Mouse (Mus musculus): ENCODE results near the gene Ralgds. TPM values are rescaled to one million over a fixed set of nuclear protein-coding genes. Genes with fewer than 3 reads are reported as not detected.

The Ralgds gene
- polyA plus RNA-seq, 1 experiment, result 49.2 TPM

DNA sequence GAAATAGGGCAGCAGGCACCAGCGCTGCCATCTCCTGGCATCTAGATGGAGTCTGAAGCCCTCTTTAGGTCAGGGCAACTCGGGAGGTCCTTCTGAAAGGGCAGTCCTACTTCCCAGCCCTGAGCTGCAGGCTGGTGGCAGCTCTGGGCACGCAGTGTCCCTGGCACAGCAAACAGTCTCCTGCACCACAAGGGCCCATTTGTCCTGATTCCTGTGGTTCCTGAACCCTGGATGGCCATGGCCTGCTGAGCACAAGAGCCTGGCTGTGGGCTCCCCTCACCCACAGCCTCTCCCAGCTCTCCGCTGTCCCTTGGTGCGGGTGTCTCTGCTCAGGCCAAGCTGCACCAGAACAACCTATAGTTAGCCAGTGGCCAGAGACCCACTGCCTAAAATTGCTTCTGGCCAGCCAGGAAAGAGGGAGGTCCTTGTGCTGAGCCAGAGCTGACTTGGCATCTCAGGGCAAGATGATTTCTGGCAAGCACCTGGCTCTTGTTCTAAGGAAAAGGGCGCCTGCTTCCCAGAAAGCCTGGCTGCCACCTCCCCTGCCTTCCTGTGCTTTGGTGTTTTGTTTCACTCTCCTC is 8.7 kb downstream of the Ralgds start:
- H3K9me3 ChIP-seq (replicated peaks; ENCODE audit: control insufficient read depth, insufficient read depth, low read length, poor library complexity, severe bottlenecking), result no peaks in the 10 kb centered on the region
- H3K27ac ChIP-seq (ENCODE audit: insufficient read depth, low read length), result no peak overlapping the region
- H3K9ac ChIP-seq (ENCODE audit: low read depth, poor library complexity, severe bottlenecking), result no peak overlapping the region
- no peak overlapping the region for H3K4me3 ChIP-seq (ENCODE audit: low read depth, low read length)
- H3K27me3 ChIP-seq (ENCODE audit: control insufficient read depth, insufficient read depth, low read length, poor library complexity, severe bottlenecking), result no peaks in the 10 kb centered on the region
- no peak for TF ChIP-seq POLR2A (IDR thresholded peaks at IDR 0.05; ENCODE audit: insufficient read depth, low read length)
- TF ChIP-seq EP300 (IDR thresholded peaks at IDR 0.05; ENCODE audit: insufficient read depth, low read depth, low read length), result no peak
- no peak for TF ChIP-seq CTCF (IDR thresholded peaks at IDR 0.05; ENCODE audit: low read depth, low read length)
- no peaks in the 10 kb centered on the region for H3K36me3 ChIP-seq (ENCODE audit: control insufficient read depth, insufficient read depth, low read length, poor library complexity, severe bottlenecking)
- H3K4me1 ChIP-seq (ENCODE audit: control insufficient read depth, insufficient read depth, low read length), result peaks cover 7% of the 10 kb centered on the region

DNA sequence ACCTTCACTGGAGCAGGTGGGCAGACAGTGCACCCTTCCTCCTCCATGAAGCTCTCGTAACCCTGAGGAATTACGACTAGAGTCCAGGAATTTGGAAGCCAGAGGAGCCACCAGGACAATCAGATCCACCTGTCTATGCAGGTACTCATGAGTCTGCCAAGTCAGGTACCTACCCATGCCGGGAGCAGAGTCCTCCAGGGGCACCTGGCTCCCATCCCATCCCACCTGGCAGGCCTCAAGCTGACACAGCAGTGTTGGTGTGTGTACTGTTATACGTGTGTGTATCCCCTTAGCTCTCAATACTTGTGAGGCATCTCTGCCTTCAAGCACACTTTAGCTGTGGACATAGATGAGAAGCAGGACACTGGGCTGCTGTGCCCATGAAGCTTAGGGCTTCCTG is 9.2 kb downstream of the Ralgds start:
- peaks cover 7% of the 10 kb centered on the region for H3K4me1 ChIP-seq (ENCODE audit: control insufficient read depth, insufficient read depth, low read length)

DNA sequence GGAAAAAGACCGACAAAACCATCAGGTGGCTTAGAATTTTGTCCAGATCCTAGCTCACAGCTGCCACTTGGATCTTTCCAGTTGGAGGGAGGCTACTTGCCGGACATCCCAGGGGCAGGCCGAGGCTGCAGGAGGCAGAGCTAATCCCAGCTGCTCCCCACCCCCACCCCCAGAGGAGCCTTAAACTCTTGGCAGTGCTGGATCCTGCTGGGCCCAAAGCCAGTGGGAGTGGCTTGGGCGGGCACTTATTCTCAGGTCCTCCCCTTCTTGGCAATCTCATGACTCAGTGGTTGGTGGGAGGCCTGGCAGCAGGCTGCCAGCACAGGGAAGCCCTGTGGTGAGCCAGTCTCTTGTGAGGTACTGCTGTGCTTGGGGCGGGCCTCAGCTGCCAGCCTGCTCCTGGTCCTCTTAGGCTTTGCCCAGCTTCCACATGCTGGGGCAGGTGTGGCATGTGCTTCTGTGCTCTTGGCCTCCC is 10.8 kb downstream of the Ralgds start:
- no peak overlapping the region for H3K4me3 ChIP-seq (ENCODE audit: low read depth, low read length)
- no peaks in the 10 kb centered on the region for H3K9me3 ChIP-seq (replicated peaks; ENCODE audit: control insufficient read depth, insufficient read depth, low read length, poor library complexity, severe bottlenecking)
- 0 out of 2 replicates have a peak, but pooled peaks have one; percentile 6 for TF ChIP-seq EP300 (IDR thresholded peaks at IDR 0.05; ENCODE audit: insufficient read depth, low read depth, low read length)
- TF ChIP-seq CTCF (IDR thresholded peaks at IDR 0.05; ENCODE audit: low read depth, low read length), result no peak
- H3K4me1 ChIP-seq (ENCODE audit: control insufficient read depth, insufficient read depth, low read length), result peaks cover 4% of the 10 kb centered on the region
- H3K9ac ChIP-seq (ENCODE audit: low read depth, poor library complexity, severe bottlenecking), result no peak overlapping the region
- H3K27me3 ChIP-seq (ENCODE audit: control insufficient read depth, insufficient read depth, low read length, poor library complexity, severe bottlenecking), result no peaks in the 10 kb centered on the region
- no peak overlapping the region for H3K27ac ChIP-seq (ENCODE audit: insufficient read depth, low read length)
- H3K36me3 ChIP-seq (ENCODE audit: control insufficient read depth, insufficient read depth, low read length, poor library complexity, severe bottlenecking), result no peaks in the 10 kb centered on the region

More for the DNA sequence above, 9.2 kb downstream of the Ralgds start:
- Histone ChIP-seq H3K27me3 (ENCODE audit: control insufficient read depth, insufficient read depth, low read length, poor library complexity, severe bottlenecking) (no peaks in the 10 kb centered on the region), H3K4me3 (ENCODE audit: low read depth, low read length) (no peak overlapping the region), H3K36me3 (ENCODE audit: control insufficient read depth, insufficient read depth, low read length, poor library complexity, severe bottlenecking) (no peaks in the 10 kb centered on the region), H3K9me3 (replicated peaks; ENCODE audit: control insufficient read depth, insufficient read depth, low read length, poor library complexity, severe bottlenecking) (no peaks in the 10 kb centered on the region), H3K9ac (ENCODE audit: low read depth, poor library complexity, severe bottlenecking) (no peak overlapping the region), H3K27ac (ENCODE audit: insufficient read depth, low read length) (no peak overlapping the region)
- no peak for TF ChIP-seq CTCF (IDR thresholded peaks at IDR 0.05; ENCODE audit: low read depth, low read length)
- no peak for TF ChIP-seq EP300 (IDR thresholded peaks at IDR 0.05; ENCODE audit: insufficient read depth, low read depth, low read length)
- TF ChIP-seq POLR2A (IDR thresholded peaks at IDR 0.05; ENCODE audit: insufficient read depth, low read length), result no peak

DNA sequence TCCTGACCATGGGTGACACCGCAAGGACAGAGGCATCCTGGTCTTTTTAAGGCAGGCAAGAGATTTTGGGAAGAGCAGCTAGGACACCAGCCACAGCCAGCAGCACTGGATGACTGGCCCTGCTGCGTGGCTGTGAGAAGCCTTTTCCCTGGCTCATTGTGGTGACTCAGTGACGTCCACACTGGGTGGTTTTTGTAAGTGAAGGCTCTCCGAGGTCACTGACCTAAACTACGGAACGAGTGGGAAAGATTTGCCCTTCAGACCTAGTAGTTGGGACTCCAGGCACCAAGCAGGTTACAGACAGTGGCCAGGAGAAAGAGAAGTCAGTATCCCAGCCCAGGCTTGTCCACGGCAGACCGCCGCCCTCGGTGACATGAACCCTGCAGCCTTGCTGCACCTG is 11.5 kb downstream of the Ralgds start:
- Histone ChIP-seq H3K4me1 (ENCODE audit: control insufficient read depth, insufficient read depth, low read length) (peaks cover 2% of the 10 kb centered on the region), H3K4me3 (ENCODE audit: low read depth, low read length) (no peak overlapping the region), H3K36me3 (ENCODE audit: control insufficient read depth, insufficient read depth, low read length, poor library complexity, severe bottlenecking) (no peaks in the 10 kb centered on the region), H3K9me3 (replicated peaks; ENCODE audit: control insufficient read depth, insufficient read depth, low read length, poor library complexity, severe bottlenecking) (no peaks in the 10 kb centered on the region), H3K27me3 (ENCODE audit: control insufficient read depth, insufficient read depth, low read length, poor library complexity, severe bottlenecking) (no peaks in the 10 kb centered on the region), H3K9ac (ENCODE audit: low read depth, poor library complexity, severe bottlenecking) (no peak overlapping the region), H3K27ac (ENCODE audit: insufficient read depth, low read length) (0 out of 2 replicates have a peak overlapping the region, but pooled peaks have one; percentile 5)
- no peak for TF ChIP-seq CTCF (IDR thresholded peaks at IDR 0.05; ENCODE audit: low read depth, low read length)
- TF ChIP-seq POLR2A (IDR thresholded peaks at IDR 0.05; ENCODE audit: insufficient read depth, low read length), result no peak
- TF ChIP-seq EP300 (IDR thresholded peaks at IDR 0.05; ENCODE audit: insufficient read depth, low read depth, low read length), result no peak

DNA sequence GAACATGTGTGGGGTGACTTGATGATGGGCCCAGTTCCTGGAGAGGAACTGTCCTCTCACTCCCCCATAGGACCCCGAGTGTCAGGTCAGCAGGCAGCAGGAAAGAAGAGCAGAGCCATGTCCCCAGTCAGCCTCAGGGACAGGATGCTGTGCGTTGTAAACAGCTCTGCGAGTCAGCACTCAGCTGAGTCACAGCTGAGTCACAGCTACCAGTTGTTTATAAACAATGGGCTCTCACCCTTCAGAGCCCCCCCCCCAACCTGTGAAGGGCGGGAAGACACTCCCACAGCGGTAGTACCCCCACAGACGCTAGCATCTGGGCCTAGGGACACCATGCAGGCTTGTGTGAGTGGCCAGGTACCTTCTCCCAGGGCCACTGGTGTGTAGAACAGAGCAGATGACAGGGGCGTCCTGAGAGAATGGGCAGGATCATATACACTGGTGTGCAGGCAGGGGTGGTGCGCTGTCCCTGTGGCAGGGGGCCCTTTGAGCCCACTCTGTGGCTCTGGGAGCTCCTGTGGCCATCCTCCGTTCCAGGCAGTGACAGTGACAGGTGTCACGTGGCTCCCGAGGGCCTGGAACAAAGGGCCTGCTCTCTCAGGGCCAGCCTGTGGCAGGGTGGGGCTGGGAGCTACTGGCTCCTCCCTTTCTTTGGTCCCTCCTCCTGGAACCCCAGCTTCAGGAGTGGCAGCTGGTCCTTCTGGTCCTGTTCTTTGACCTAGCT is 12.5 kb downstream of the Ralgds start:
- no peak overlapping the region for H3K9ac ChIP-seq (ENCODE audit: low read depth, poor library complexity, severe bottlenecking)
- H3K27me3 ChIP-seq (ENCODE audit: control insufficient read depth, insufficient read depth, low read length, poor library complexity, severe bottlenecking), result no peaks in the 10 kb centered on the region
- no peak overlapping the region for H3K27ac ChIP-seq (ENCODE audit: insufficient read depth, low read length)
- H3K4me1 ChIP-seq (ENCODE audit: control insufficient read depth, insufficient read depth, low read length), result peaks cover 1% of the 10 kb centered on the region
- H3K36me3 ChIP-seq (ENCODE audit: control insufficient read depth, insufficient read depth, low read length, poor library complexity, severe bottlenecking), result no peaks in the 10 kb centered on the region
- no peak overlapping the region for H3K4me3 ChIP-seq (ENCODE audit: low read depth, low read length)
- TF ChIP-seq CTCF (IDR thresholded peaks at IDR 0.05; ENCODE audit: low read depth, low read length) (no peak), EP300 (IDR thresholded peaks at IDR 0.05; ENCODE audit: insufficient read depth, low read depth, low read length) (peak; percentile 44; the same call in 1 of the 2 replicates)
- H3K9me3 ChIP-seq (replicated peaks; ENCODE audit: control insufficient read depth, insufficient read depth, low read length, poor library complexity, severe bottlenecking), result no peaks in the 10 kb centered on the region
